24 mouse cellular contexts compared by ENCODE assay signal in the genomic region with DNA sequence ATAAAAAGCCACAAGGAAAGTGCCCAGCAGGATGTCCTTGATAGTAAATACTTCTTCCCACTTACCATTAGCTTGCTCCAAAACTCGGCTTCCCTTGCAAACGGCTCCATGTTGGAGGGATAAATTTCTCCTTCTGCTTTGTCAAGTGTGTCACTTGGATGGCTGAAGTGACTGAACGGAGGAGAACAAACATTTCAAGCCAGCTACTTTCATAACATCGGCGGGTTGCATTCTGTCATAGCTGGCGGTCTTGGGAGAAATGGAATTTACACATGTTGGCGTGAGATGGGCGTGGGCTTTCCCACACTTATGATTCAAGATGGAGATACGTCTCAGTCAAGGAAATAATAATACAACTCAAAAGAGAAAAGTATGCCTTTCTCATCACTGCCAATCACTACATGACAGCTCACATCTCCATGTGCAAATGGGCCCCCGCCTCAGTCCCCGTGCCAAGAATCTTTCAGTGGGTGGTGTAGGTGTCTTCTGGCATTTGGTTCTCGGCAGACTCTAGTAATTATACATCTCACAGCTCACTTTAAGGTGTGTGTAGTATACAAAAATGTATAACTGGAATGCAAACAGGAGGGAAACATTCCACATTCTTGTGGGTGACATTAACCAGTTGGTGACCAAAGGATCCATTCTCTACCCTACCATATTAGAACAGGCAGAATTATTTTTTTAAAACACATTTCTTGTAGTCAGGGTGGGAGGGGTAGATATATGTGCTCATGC.
DNase-seq lines count a peak whose midpoint lies in the region; ATAC-seq and TF ChIP-seq lines count a peak whose summit lies in the region.
"Had no signal": no experiment of that assay in that cellular context is flagged by ENCODE, and none has a peak within 500 bp of the region (broad histone marks: within the 10 kb centered on the region; RNA-seq: fewer than 3 reads in every experiment).

No protein-coding gene starts in this region.

- no peak; the same call in 1 of the 2 replicates for TF ChIP-seq EP300 in lung, postnatal 0 days (IDR thresholded peaks at IDR 0.05)

- no peak overlapping the region; the same call in 1 of the 2 replicates for H3K27ac ChIP-seq in lung, postnatal 0 days (ENCODE audit: low read length)
- H3K27ac ChIP-seq in hindbrain, embryonic 10.5 days = no peak overlapping the region
- H3K27ac ChIP-seq: embryonic facial prominence, embryonic 15.5 days; gastrocnemius, adult 2 months; heart, embryonic 15.5 days; limb, embryonic 12.5 days; midbrain, embryonic 12.5 days; neural tube, embryonic 15.5 days; stomach, embryonic 15.5 days had no signal

- no peak overlapping the region for H3K9ac ChIP-seq in lung, postnatal 0 days (replicated peaks; ENCODE audit: low read depth)
- H3K9ac ChIP-seq: embryonic facial prominence, embryonic 15.5 days; heart, embryonic 15.5 days; limb, embryonic 12.5 days; liver, postnatal 0 days; midbrain, embryonic 12.5 days; neural tube, embryonic 15.5 days; stomach, embryonic 15.5 days had no signal

- H3K4me1 ChIP-seq in lung, postnatal 0 days (ENCODE audit: insufficient read depth, low read depth, low read length) = no peaks in the 10 kb centered on the region
- no peaks in the 10 kb centered on the region for H3K4me1 ChIP-seq in hindbrain, embryonic 10.5 days (replicated peaks)
- H3K4me1 ChIP-seq: embryonic facial prominence, embryonic 15.5 days; heart, embryonic 15.5 days; midbrain, embryonic 12.5 days; neural tube, embryonic 15.5 days had no signal

- TF ChIP-seq CTCF in lung, postnatal 0 days (IDR thresholded peaks at IDR 0.05) = no peak

- H3K9me3 ChIP-seq in lung, postnatal 0 days (ENCODE audit: low read length) = no peaks in the 10 kb centered on the region
- no peaks in the 10 kb centered on the region for H3K9me3 ChIP-seq in hindbrain, embryonic 10.5 days
- H3K9me3 ChIP-seq: embryonic facial prominence, embryonic 15.5 days; heart, embryonic 15.5 days; limb, embryonic 12.5 days; midbrain, embryonic 12.5 days; neural tube, embryonic 15.5 days; stomach, embryonic 15.5 days had no signal

- ATAC-seq in lung, postnatal 0 days = peak; percentile 76
- ATAC-seq in frontal cortex, adult (ENCODE audit: low TSS enrichment) = peak; percentile 81
- ATAC-seq: forebrain, embryonic 16.5 days; intestine, postnatal 0 days; liver, postnatal 0 days had no signal

- intact Hi-C loops in heart, postnatal 14 days (cut with DNase I) = no loop called here

- peak; percentile 68 for DNase-seq in heart, adult 11 months
- DNase-seq in heart, postnatal 14 days = no peak
- peak; percentile 66 for DNase-seq in lung, postnatal 0 days (ENCODE audit: low spot score)
- DNase-seq in lung, postnatal 14 days = no peak
- peak; percentile 17 for DNase-seq in lung, postnatal 36 days
- DNase-seq in urinary bladder, postnatal 14 days (ENCODE audit: low spot score) = no peak
- no peak for DNase-seq in hindbrain, embryonic 10.5 days (ENCODE audit: low spot score)
- DNase-seq: adrenal gland, postnatal 14 days; cerebellum, adult 8-10 months; gastrocnemius, adult 2 months; heart, postnatal 4 days; kidney, postnatal 36 days; liver, postnatal 0 days; thymus, postnatal 36 days had no signal

- H3K4me2 ChIP-seq in lung, postnatal 0 days (replicated peaks; ENCODE audit: low read depth, low read length) = 0 out of 2 replicates have a peak overlapping the region, but pooled peaks have one; percentile 3
- H3K4me2 ChIP-seq: embryonic facial prominence, embryonic 15.5 days; heart, embryonic 15.5 days; limb, embryonic 12.5 days; liver, embryonic 11.5 days; midbrain, embryonic 12.5 days; neural tube, embryonic 15.5 days; stomach, embryonic 15.5 days had no signal

- 54% methylated on average over 12 of the region's 12 CpGs for WGBS in lung, postnatal 0 days
- whole genome bisulfite sequencing in hindbrain, embryonic 10.5 days = 90% methylated on average over 12 of the region's 12 CpGs

- H3K27me3 ChIP-seq in lung, postnatal 0 days (replicated peaks; ENCODE audit: insufficient read depth, low read length) = no peaks in the 10 kb centered on the region
- H3K27me3 ChIP-seq in hindbrain, embryonic 10.5 days (ENCODE audit: insufficient read depth, poor library complexity, severe bottlenecking) = no peaks in the 10 kb centered on the region
- H3K27me3 ChIP-seq: embryonic facial prominence, embryonic 15.5 days; heart, embryonic 15.5 days; limb, embryonic 12.5 days; midbrain, embryonic 12.5 days; neural tube, embryonic 15.5 days; stomach, embryonic 15.5 days had no signal

- H3K36me3 ChIP-seq in lung, postnatal 0 days (ENCODE audit: insufficient read depth, low read length) = no peaks in the 10 kb centered on the region
- H3K36me3 ChIP-seq in hindbrain, embryonic 10.5 days = no peaks in the 10 kb centered on the region
- H3K36me3 ChIP-seq: embryonic facial prominence, embryonic 15.5 days; heart, embryonic 15.5 days; limb, embryonic 12.5 days; midbrain, embryonic 12.5 days; neural tube, embryonic 15.5 days; stomach, embryonic 15.5 days had no signal

- H3K4me3 ChIP-seq in lung, postnatal 0 days (ENCODE audit: low read depth, low read length) = no peak overlapping the region
- H3K4me3 ChIP-seq in hindbrain, embryonic 10.5 days = no peak overlapping the region
- H3K4me3 ChIP-seq: embryonic facial prominence, embryonic 15.5 days; gastrocnemius, adult 2 months; heart, embryonic 15.5 days; limb, embryonic 12.5 days; midbrain, embryonic 12.5 days; neural tube, embryonic 15.5 days; stomach, embryonic 15.5 days had no signal

Comparison
In these comparisons a context has a peak if more than half of its experiments do, and no peak if none do; other contexts are left out.
1. DNase-seq: peak in heart, adult 11 months (single experiment), lung, postnatal 0 days (single experiment) and lung, postnatal 36 days (single experiment); none in heart, postnatal 14 days (0 of 2), lung, postnatal 14 days (single experiment), urinary bladder, postnatal 14 days (single experiment) and hindbrain, embryonic 10.5 days (single experiment).